ENCODE assay signal across 9 mouse cellular contexts in genomic region chr3:88375750-88376626, GRCm38 (mm10). TPM values are rescaled to one million over a fixed set of nuclear protein-coding genes. Genes with fewer than 3 reads are reported as not detected.
DNase-seq lines count a peak whose midpoint lies in the region; ATAC-seq and TF ChIP-seq lines count a peak whose summit lies in the region.
"Not testable (repeated sequence)": the region's sequence is repeated elsewhere in the genome, so short reads cannot be mapped to it uniquely, and the experiment has no call there.
"Had no signal": no experiment of that assay in that cellular context is flagged by ENCODE, and none has a peak within 500 bp of the region (broad histone marks: within the 10 kb centered on the region; RNA-seq: fewer than 3 reads in every experiment).

No protein-coding gene starts in this region.

- H3K4me1 ChIP-seq in embryonic facial prominence, embryonic 15.5 days: peaks cover 11% of the 10 kb centered on the region
- H3K4me1 ChIP-seq in heart, embryonic 16.5 days (ENCODE audit: control insufficient read depth, insufficient read depth, low read length); kidney, embryonic 15.5 days; liver, embryonic 12.5 days; midbrain, embryonic 12.5 days; spleen, adult 2 months (ENCODE audit: control insufficient read depth, insufficient read depth, insufficient read length): not testable (repeated sequence)

- not testable (repeated sequence) for TF ChIP-seq POLR2A in spleen, adult 2 months (IDR thresholded peaks at IDR 0.05; ENCODE audit: low read depth, low read length)

- peak; percentile 89 for ATAC-seq in embryonic facial prominence, embryonic 15.5 days (ENCODE audit: insufficient number of reproducible peaks, low FRiP score, low TSS enrichment, low read depth)
- peak; percentile 84 for ATAC-seq in heart, embryonic 16.5 days (replicated peaks; ENCODE audit: extremely low read depth, insufficient read depth, low FRiP score)
- ATAC-seq in kidney, embryonic 15.5 days (replicated peaks; ENCODE audit: low FRiP score): peak; percentile 92
- ATAC-seq in liver, embryonic 12.5 days: peak; percentile 85
- ATAC-seq in midbrain, embryonic 12.5 days (ENCODE audit: low FRiP score, low read depth): peak; percentile 90

- H3K36me3 ChIP-seq in embryonic facial prominence, embryonic 15.5 days; heart, embryonic 16.5 days (ENCODE audit: control insufficient read depth, insufficient read depth); kidney, embryonic 15.5 days; liver, embryonic 12.5 days; midbrain, embryonic 12.5 days; spleen, adult 2 months (ENCODE audit: control insufficient read depth, insufficient read depth, low read length): not testable (repeated sequence)

- DNase-seq in T-cell, adult 2 months (ENCODE audit: low spot score): peak; percentile 25
- DNase-seq in spleen, adult 2 months (ENCODE audit: low read depth in 1 of 2, low spot score in 2 of 2): not testable (repeated sequence)

- H3K4me2 ChIP-seq in embryonic facial prominence, embryonic 15.5 days (replicated peaks): peak overlapping the region; percentile 48
- peak overlapping the region; percentile 48 for H3K4me2 ChIP-seq in heart, embryonic 16.5 days (ENCODE audit: low read depth, low read length)
- H3K4me2 ChIP-seq in kidney, embryonic 15.5 days: peak overlapping the region; percentile 50
- peak overlapping the region; percentile 49 for H3K4me2 ChIP-seq in liver, embryonic 12.5 days
- peak overlapping the region; percentile 29 for H3K4me2 ChIP-seq in midbrain, embryonic 12.5 days (replicated peaks)

- 0 out of 2 replicates have a peak overlapping the region, but pooled peaks have one; percentile 48 for H3K27ac ChIP-seq in embryonic facial prominence, embryonic 15.5 days (replicated peaks)
- not testable (repeated sequence) for H3K27ac ChIP-seq in heart, embryonic 16.5 days (ENCODE audit: low read length); liver, embryonic 12.5 days; spleen, adult 2 months (ENCODE audit: insufficient read depth, low read length)
- peak overlapping the region; percentile 85 for H3K27ac ChIP-seq in kidney, embryonic 15.5 days
- H3K27ac ChIP-seq in midbrain, embryonic 12.5 days (replicated peaks): 0 out of 2 replicates have a peak overlapping the region, but pooled peaks have one; percentile 4

- H3K9me3 ChIP-seq in embryonic facial prominence, embryonic 15.5 days (replicated peaks); heart, embryonic 16.5 days (replicated peaks; ENCODE audit: control insufficient read depth, low read length); kidney, embryonic 15.5 days (replicated peaks); liver, embryonic 12.5 days (replicated peaks); midbrain, embryonic 12.5 days: not testable (repeated sequence)

- peak overlapping the region; percentile 31 for H3K4me3 ChIP-seq in embryonic facial prominence, embryonic 15.5 days (replicated peaks)
- not testable (repeated sequence) for H3K4me3 ChIP-seq in heart, embryonic 16.5 days (ENCODE audit: low read length); midbrain, embryonic 12.5 days
- H3K4me3 ChIP-seq in kidney, embryonic 15.5 days (replicated peaks): peak overlapping the region; percentile 20
- peak overlapping the region; percentile 21; the same call in 1 of the 2 replicates for H3K4me3 ChIP-seq in liver, embryonic 12.5 days
- H3K4me3 ChIP-seq in spleen, adult 2 months (ENCODE audit: extremely low read depth, insufficient read depth, insufficient read length): peak overlapping the region; percentile 4; the same call in 1 of the 2 replicates

- not testable (repeated sequence) for TF ChIP-seq CTCF in spleen, adult 2 months (IDR thresholded peaks at IDR 0.05; ENCODE audit: extremely low read depth, insufficient read depth, insufficient read length, insufficient replicate concordance)

- 7% methylated on average over 19 of the region's 19 CpGs for WGBS in embryonic facial prominence, embryonic 15.5 days
- WGBS in heart, embryonic 16.5 days: 13% methylated on average over 17 of the region's 19 CpGs
- WGBS in kidney, embryonic 15.5 days: 11% methylated on average over 19 of the region's 19 CpGs
- WGBS in liver, embryonic 12.5 days (ENCODE audit: insufficient replicate concordance): 14% methylated on average over 19 of the region's 19 CpGs
- 9% methylated on average over 19 of the region's 19 CpGs for WGBS in midbrain, embryonic 12.5 days
- WGBS in spleen, adult 2 months: 16% methylated on average over 19 of the region's 19 CpGs

- not testable (repeated sequence) for H3K9ac ChIP-seq in embryonic facial prominence, embryonic 15.5 days; liver, embryonic 12.5 days; midbrain, embryonic 12.5 days (replicated peaks)
- 0 out of 2 replicates have a peak overlapping the region, but pooled peaks have one; percentile 43 for H3K9ac ChIP-seq in heart, embryonic 16.5 days (ENCODE audit: low read length)
- H3K9ac ChIP-seq in kidney, embryonic 15.5 days: 0 out of 2 replicates have a peak overlapping the region, but pooled peaks have one; percentile 33

- not testable (repeated sequence) for H3K27me3 ChIP-seq in embryonic facial prominence, embryonic 15.5 days; heart, embryonic 16.5 days (ENCODE audit: control insufficient read depth, insufficient read depth, low read length); kidney, embryonic 15.5 days; liver, embryonic 12.5 days (replicated peaks); midbrain, embryonic 12.5 days; spleen, adult 2 months (ENCODE audit: control insufficient read depth, insufficient read depth, low read length)

RNA-seq across cellular contexts. Expression of gene Bglap2, which starts 2.5 kb away (rescaled TPM):
- 13.8 and 15.5 TPM in 2 replicates for polyA plus RNA-seq in embryonic facial prominence, embryonic 15.5 days (2015; fragmentation: Nextera tagmentation; extraction: Ambion mirVana)
- polyA plus RNA-seq in heart, embryonic 16.5 days (2015; fragmentation: Nextera tagmentation; extraction: Ambion mirVana): not detected in 2 replicates
- polyA plus RNA-seq in kidney, embryonic 15.5 days (2015; fragmentation: Nextera tagmentation; extraction: Ambion mirVana): 3.4 TPM in 1 of 2 replicates, not detected in the other
- polyA plus RNA-seq in liver, embryonic 12.5 days (2016; fragmentation: Nextera tagmentation; extraction: Ambion mirVana): not detected in 2 replicates
- not detected in 2 replicates for polyA plus RNA-seq in midbrain, embryonic 12.5 days (2016; fragmentation: Nextera tagmentation; extraction: Ambion mirVana)
- not detected in 2 replicates for polyA plus RNA-seq in spleen, adult 2 months (2012; rRNA removed)
- polyA plus RNA-seq: macrophage; small intestine, adult 2 months had no signal

RNA-seq across cellular contexts. Expression of gene Bglap3, which starts 3.4 kb away (rescaled TPM):
- 19.8 and 20.4 TPM in 2 replicates for polyA plus RNA-seq in embryonic facial prominence, embryonic 15.5 days (2015; fragmentation: Nextera tagmentation; extraction: Ambion mirVana)
- polyA plus RNA-seq in heart, embryonic 16.5 days (2015; fragmentation: Nextera tagmentation; extraction: Ambion mirVana): 0.21 TPM in 1 of 2 replicates, not detected in the other
- polyA plus RNA-seq in kidney, embryonic 15.5 days (2015; fragmentation: Nextera tagmentation; extraction: Ambion mirVana): 0.39 and 0.48 TPM in 2 replicates
- polyA plus RNA-seq in liver, embryonic 12.5 days (2016; fragmentation: Nextera tagmentation; extraction: Ambion mirVana): 0.11 and 0.13 TPM in 2 replicates
- polyA plus RNA-seq in midbrain, embryonic 12.5 days (2016; fragmentation: Nextera tagmentation; extraction: Ambion mirVana): 0.10 TPM in 1 of 2 replicates, not detected in the other
- 0.21 and 0.27 TPM in 2 replicates for polyA plus RNA-seq in spleen, adult 2 months (2012; rRNA removed)
- polyA plus RNA-seq: macrophage had no signal

RNA-seq across cellular contexts. Expression of gene Bglap, which starts 8.3 kb away (rescaled TPM):
- polyA plus RNA-seq in embryonic facial prominence, embryonic 15.5 days (2015; fragmentation: Nextera tagmentation; extraction: Ambion mirVana): 18.4 and 35.5 TPM in 2 replicates
- not detected in 2 replicates for polyA plus RNA-seq in heart, embryonic 16.5 days (2015; fragmentation: Nextera tagmentation; extraction: Ambion mirVana)
- polyA plus RNA-seq in kidney, embryonic 15.5 days (2015; fragmentation: Nextera tagmentation; extraction: Ambion mirVana): 5.6 TPM in 1 of 2 replicates, not detected in the other
- polyA plus RNA-seq in liver, embryonic 12.5 days (2016; fragmentation: Nextera tagmentation; extraction: Ambion mirVana): not detected in 2 replicates
- polyA plus RNA-seq in midbrain, embryonic 12.5 days (2016; fragmentation: Nextera tagmentation; extraction: Ambion mirVana): not detected in 2 replicates
- 0.41 and 0.43 TPM in 2 replicates for polyA plus RNA-seq in spleen, adult 2 months (2012; rRNA removed)
- polyA plus RNA-seq: macrophage; small intestine, adult 2 months had no signal

RNA-seq across cellular contexts. Expression of gene Paqr6, which starts 11.6 kb away (rescaled TPM):
- 8.3 and 10.1 TPM in 2 replicates for polyA plus RNA-seq in embryonic facial prominence, embryonic 15.5 days (2015; fragmentation: Nextera tagmentation; extraction: Ambion mirVana)
- polyA plus RNA-seq in heart, embryonic 16.5 days (2015; fragmentation: Nextera tagmentation; extraction: Ambion mirVana): 3.2 and 4.2 TPM in 2 replicates
- 11.9 and 14.5 TPM in 2 replicates for polyA plus RNA-seq in kidney, embryonic 15.5 days (2015; fragmentation: Nextera tagmentation; extraction: Ambion mirVana)
- polyA plus RNA-seq in liver, embryonic 12.5 days (2016; fragmentation: Nextera tagmentation; extraction: Ambion mirVana): 9.2 and 10.0 TPM in 2 replicates
- 0.82 and 0.89 TPM in 2 replicates for polyA plus RNA-seq in midbrain, embryonic 12.5 days (2016; fragmentation: Nextera tagmentation; extraction: Ambion mirVana)
- 4.3 and 4.4 TPM in 2 replicates for polyA plus RNA-seq in spleen, adult 2 months (2012; rRNA removed)
- polyA plus RNA-seq: macrophage had no signal

RNA-seq across cellular contexts. Expression of gene Pmf1, which starts 34.1 kb away (rescaled TPM):
- polyA plus RNA-seq in embryonic facial prominence, embryonic 15.5 days (2015; fragmentation: Nextera tagmentation; extraction: Ambion mirVana): 96.0 and 108 TPM in 2 replicates
- 98.2 and 98.4 TPM in 2 replicates for polyA plus RNA-seq in heart, embryonic 16.5 days (2015; fragmentation: Nextera tagmentation; extraction: Ambion mirVana)
- polyA plus RNA-seq in kidney, embryonic 15.5 days (2015; fragmentation: Nextera tagmentation; extraction: Ambion mirVana): 152 TPM in 2 replicates
- polyA plus RNA-seq in liver, embryonic 12.5 days (2016; fragmentation: Nextera tagmentation; extraction: Ambion mirVana): 104 and 115 TPM in 2 replicates
- polyA plus RNA-seq in midbrain, embryonic 12.5 days (2016; fragmentation: Nextera tagmentation; extraction: Ambion mirVana): 100.0 and 101 TPM in 2 replicates
- polyA plus RNA-seq in spleen, adult 2 months (2012; rRNA removed): 67.6 and 105 TPM in 2 replicates

Comparison
In these comparisons a context has a peak if more than half of its experiments do, and no peak if none do; other contexts are left out.
1. RNA of gene Bglap3, which starts 3.4 kb away (polyA plus RNA-seq): 19.8 to 20.4 TPM in embryonic facial prominence, embryonic 15.5 days; 0.39 to 0.48 TPM in kidney, embryonic 15.5 days, 0.21 to 0.27 TPM in spleen, adult 2 months, 0.21 TPM in heart, embryonic 16.5 days, 0.11 to 0.13 TPM in liver, embryonic 12.5 days and 0.10 TPM in midbrain, embryonic 12.5 days; every median in the first group is over 10 times any median in the second.
2. Peak in every context shown above with its lines, with median percentiles within 50 percentile points of each other: ATAC-seq and H3K4me2 ChIP-seq.